Mouse (Mus musculus): ENCODE data around the gene Tirap.

DNA sequence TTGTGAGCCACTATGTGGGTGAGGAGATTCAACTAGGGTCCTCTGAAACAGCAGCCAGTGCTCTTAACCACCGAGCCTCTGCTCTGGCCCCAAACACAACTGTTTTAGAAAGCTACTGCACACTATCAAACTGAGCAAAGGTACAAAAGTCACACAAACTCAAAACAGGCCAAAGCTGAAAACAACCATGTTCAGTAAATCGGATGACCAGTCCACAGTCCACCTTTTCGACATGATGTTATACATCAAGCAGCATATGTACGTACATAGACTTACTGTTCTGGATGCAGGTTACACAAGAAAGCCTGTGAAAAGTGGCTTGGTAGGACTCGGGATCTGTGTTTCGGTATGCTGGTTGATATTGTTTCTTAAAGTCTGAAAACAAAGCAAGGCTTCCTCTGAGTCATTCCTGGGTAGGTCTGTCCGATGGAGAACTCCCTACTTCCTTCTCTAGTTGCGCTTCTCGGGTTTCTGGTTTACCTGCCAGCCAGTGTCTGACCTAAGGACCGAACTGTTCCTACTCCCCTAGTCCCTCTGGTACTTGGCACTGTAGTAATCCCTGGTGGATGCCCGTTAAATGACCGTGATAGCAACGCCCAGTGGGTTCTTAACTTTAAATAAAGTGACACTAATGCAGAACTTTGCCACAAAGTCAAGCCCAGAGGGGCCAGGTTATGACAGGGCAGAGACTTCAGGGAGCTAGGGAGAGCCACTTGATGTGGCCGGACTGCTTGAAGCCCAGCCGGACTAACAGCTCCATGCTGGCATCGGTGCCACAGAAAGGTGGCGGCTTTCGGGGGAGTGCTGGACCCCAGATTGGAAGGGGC lies 933 bp downstream of the Tirap start:
- TF ChIP-seq TAL1 (IDR thresholded peaks at IDR 0.05; ENCODE audit: low read length) = no peak
- TF ChIP-seq GATA1 (IDR thresholded peaks at IDR 0.05; ENCODE audit: low read length) = no peak
